Mouse (Mus musculus): Measurements from ENCODE around the gene Kcnb1. TPM values are rescaled to one million over a fixed set of nuclear protein-coding genes. Genes with fewer than 3 reads are reported as not detected.

The Kcnb1 gene
- 1.4 TPM for total RNA-seq (2023)

GRCm38 (mm10) chr2:167190076-167190399 is at the start of gene Kcnb1:
Gene Kcnb1, minus strand, starts transcription at chr2:167190155.

GRCm38 (mm10) chr2:167062965-167063880 is 126.7 kb downstream of the Kcnb1 start, which contains the start of gene Znfx1:
Gene Znfx1, minus strand, starts transcription at chr2:167063015.

Other genes with a start within 250 kb of the Kcnb1 start
- gene Stau1, start 193.9 kb downstream of the Kcnb1 start, total RNA-seq (2023) = 77.8 TPM
- gene Ddx27, start 175.0 kb downstream of the Kcnb1 start, total RNA-seq (2023) = 92.6 TPM
- 63.1 TPM for gene Znfx1, start 127.1 kb downstream of the Kcnb1 start, total RNA-seq (2023)
- gene Ptgis, start 50.4 kb upstream of the Kcnb1 start, total RNA-seq (2023) = 1.4 TPM
- gene B4galt5, start 159.0 kb upstream of the Kcnb1 start, total RNA-seq (2023) = 37.2 TPM
- 92.0 TPM for gene Slc9a8, start 231.6 kb upstream of the Kcnb1 start, total RNA-seq (2023)

Measured in CD4-positive naive resting alpha-beta T cell, adult 57 days (primary cell).